Comparison of ENCODE assay signal across 18 mouse cellular contexts in the genomic region with DNA sequence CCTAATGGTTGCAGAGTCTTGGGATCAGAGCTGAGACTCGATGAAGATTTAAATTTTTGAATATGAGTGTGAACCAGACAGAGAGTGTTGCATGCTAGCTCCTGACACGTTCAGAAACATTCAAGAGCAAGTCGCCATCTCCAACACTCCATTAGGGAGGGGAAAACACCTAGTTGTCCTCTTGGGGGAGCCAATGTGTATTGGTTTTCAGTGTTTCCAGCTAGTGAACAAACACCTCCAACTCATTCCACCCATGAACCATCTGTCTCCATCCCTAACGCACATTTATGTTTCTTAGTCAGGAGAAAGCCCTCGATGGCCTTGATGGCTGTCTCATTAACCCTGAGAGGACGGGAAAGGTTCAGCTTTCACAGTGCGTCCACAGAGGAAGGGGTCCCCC. TPM values are rescaled to one million over a fixed set of nuclear protein-coding genes. Genes with fewer than 3 reads are reported as not detected.
A peak's percentile ranks its signal among the peaks of the same experiment; 100 is the strongest.
DNase-seq lines count a peak whose midpoint lies in the region; ATAC-seq and TF ChIP-seq lines count a peak whose summit lies in the region.
"Had no signal": no experiment of that assay in that cellular context is flagged by ENCODE, and none has a peak within 500 bp of the region (broad histone marks: within the 10 kb centered on the region; RNA-seq: fewer than 3 reads in every experiment).

No protein-coding gene starts in this region.

- no peak overlapping the region for H3K9ac ChIP-seq in kidney, postnatal 0 days (ENCODE audit: low read depth, low read length)
- H3K9ac ChIP-seq: heart, embryonic 13.5 days; liver, embryonic 15.5 days; neural tube, embryonic 15.5 days had no signal

- DNase-seq in kidney, postnatal 0 days (ENCODE audit: low spot score), result peak; percentile 41
- DNase-seq in kidney, postnatal 10 days, result no peak
- peak; percentile 12 for DNase-seq in right cerebral cortex, postnatal 25 days
- no peak for DNase-seq in right cerebral cortex, postnatal 14 days
- DNase-seq in layer of hippocampus, adult 9-11 months, result peak; percentile 45
- no peak for DNase-seq in spleen, adult 18-20 months
- DNase-seq in ovary, adult 18-20 months (ENCODE audit: low spot score), result no peak
- DNase-seq: adrenal gland, postnatal 14 days; gastrocnemius, postnatal 25 days; kidney, adult 11 months had no signal

- H3K36me3 ChIP-seq in kidney, postnatal 0 days (ENCODE audit: insufficient read depth, low read length), result no peaks in the 10 kb centered on the region
- H3K36me3 ChIP-seq: heart, embryonic 13.5 days; hindbrain, embryonic 10.5 days; liver, embryonic 15.5 days; neural tube, embryonic 15.5 days had no signal

- H3K27me3 ChIP-seq in kidney, postnatal 0 days (ENCODE audit: insufficient read depth, low read length), result no peaks in the 10 kb centered on the region

- H3K9me3 ChIP-seq in kidney, postnatal 0 days (replicated peaks; ENCODE audit: low read length), result no peaks in the 10 kb centered on the region
- H3K9me3 ChIP-seq: heart, embryonic 13.5 days; hindbrain, embryonic 10.5 days; liver, embryonic 15.5 days; neural tube, embryonic 15.5 days had no signal

- no peak overlapping the region for H3K4me3 ChIP-seq in kidney, postnatal 0 days (replicated peaks; ENCODE audit: low read depth, low read length)
- H3K4me3 ChIP-seq: heart, embryonic 13.5 days; hindbrain, embryonic 10.5 days; liver, embryonic 15.5 days; neural tube, embryonic 15.5 days had no signal

- peak; percentile 49 for TF ChIP-seq CTCF in kidney, postnatal 0 days (IDR thresholded peaks at IDR 0.05; ENCODE audit: low read depth)

- no peak overlapping the region for H3K4me2 ChIP-seq in kidney, postnatal 0 days (ENCODE audit: low read length)
- H3K4me2 ChIP-seq: heart, embryonic 13.5 days; liver, embryonic 15.5 days; neural tube, embryonic 15.5 days had no signal

- 0 out of 2 replicates have a peak, but pooled peaks cover 7% of the 10 kb centered on the region for H3K4me1 ChIP-seq in kidney, postnatal 0 days (replicated peaks; ENCODE audit: insufficient read depth, low read length)
- H3K4me1 ChIP-seq: liver, embryonic 15.5 days had no signal

- ATAC-seq in kidney, postnatal 0 days (replicated peaks; ENCODE audit: low FRiP score, low read depth), result no peak
- ATAC-seq: midbrain, embryonic 16.5 days had no signal

- no peak overlapping the region for H3K27ac ChIP-seq in kidney, postnatal 0 days
- H3K27ac ChIP-seq: heart, embryonic 13.5 days; hindbrain, embryonic 10.5 days; liver, embryonic 15.5 days; macrophage; neural tube, embryonic 15.5 days had no signal

- 27% methylated on average over 7 of the region's 7 CpGs for WGBS in kidney, postnatal 0 days

RNA-seq across cellular contexts. Expression of gene Cldn14, which starts 36.4 kb away (rescaled TPM):
- polyA plus RNA-seq in kidney, postnatal 0 days (2015; fragmentation: Nextera tagmentation; extraction: Ambion mirVana), result 0.74 and 0.95 TPM in 2 replicates
- polyA plus RNA-seq: heart, embryonic 13.5 days; hindbrain, embryonic 10.5 days; macrophage; midbrain, embryonic 16.5 days; neural tube, embryonic 15.5 days had no signal

RNA-seq across cellular contexts. Expression of gene Sim2, which starts 39.7 kb away (rescaled TPM):
- polyA plus RNA-seq in kidney, postnatal 0 days (2015; fragmentation: Nextera tagmentation; extraction: Ambion mirVana), result 3.0 and 3.1 TPM in 2 replicates
- polyA plus RNA-seq: cortical plate, adult 2 months; liver, embryonic 15.5 days; macrophage; small intestine, adult 2 months had no signal

Comparison
In these comparisons a context has a peak if more than half of its experiments do, and no peak if none do; other contexts are left out.
1. DNase-seq: peak in kidney, postnatal 0 days (single experiment), right cerebral cortex, postnatal 25 days (single experiment) and layer of hippocampus, adult 9-11 months (single experiment); none in kidney, postnatal 10 days (single experiment), right cerebral cortex, postnatal 14 days (single experiment), spleen, adult 18-20 months (0 of 2) and ovary, adult 18-20 months (single experiment).